Mouse (Mus musculus) adrenal gland, adult (tissue): ENCODE measurements at regions not wholly inside any gene's neighbourhood (a gene's known extent, or its start where the extent isn't known, plus 50 kb on each side); places are given as distances from the start of the nearest gene placed in this dataset.
A peak's percentile ranks its signal among the peaks of the same experiment; 100 is the strongest.

Source experiments
- DNase-seq, 2 experiments: peaks; one replicate each; pipeline ENCODE4 v3.0.0; 2022 to 2023; ENCODE audit warnings: low spot score in 1 of 2; ENCODE audit not compliant: inconsistent age in 2 of 2

DNA sequence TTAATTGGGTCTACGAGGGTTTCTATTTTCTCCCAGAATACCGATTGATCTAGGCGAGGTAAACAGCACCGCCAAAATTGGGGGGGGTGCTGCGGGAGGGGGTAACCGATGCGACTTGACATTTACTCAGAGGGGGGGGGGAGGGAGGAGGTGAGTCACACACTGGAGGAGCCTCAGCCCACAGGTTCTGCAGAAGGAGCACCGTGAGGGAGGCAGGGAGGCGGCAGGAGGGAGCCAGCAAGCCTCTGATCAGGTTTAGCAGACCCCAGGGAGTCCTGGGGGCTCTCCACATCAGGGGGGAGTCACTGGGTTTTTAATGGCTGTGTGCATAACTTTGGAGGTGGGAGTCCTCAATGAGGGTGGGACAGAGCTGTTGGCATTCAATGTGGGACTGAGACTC lies 51.3 kb upstream of the Ier5l start:
- DNase-seq: no peak

DNA sequence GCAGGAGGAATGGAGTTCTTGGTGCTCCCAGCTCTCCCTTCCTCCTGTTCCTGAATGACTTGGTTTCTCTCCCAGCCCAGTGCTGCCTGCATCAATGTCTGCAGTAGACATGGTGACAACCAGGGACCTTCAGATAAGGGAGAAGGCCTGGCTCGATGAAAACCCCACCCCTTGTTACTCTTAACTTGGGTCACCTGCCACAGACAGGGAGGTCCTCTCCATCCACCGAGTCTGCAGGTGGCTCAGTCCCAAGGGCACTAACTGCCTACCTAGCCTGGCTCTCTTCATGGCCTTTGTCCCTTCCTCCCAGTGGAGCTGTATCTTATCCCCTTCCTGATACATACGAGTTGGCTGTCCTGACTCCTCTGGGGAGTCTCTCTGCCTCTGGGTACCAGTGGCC lies 51.8 kb upstream of the Ier5l start:
- no peak for DNase-seq

DNA sequence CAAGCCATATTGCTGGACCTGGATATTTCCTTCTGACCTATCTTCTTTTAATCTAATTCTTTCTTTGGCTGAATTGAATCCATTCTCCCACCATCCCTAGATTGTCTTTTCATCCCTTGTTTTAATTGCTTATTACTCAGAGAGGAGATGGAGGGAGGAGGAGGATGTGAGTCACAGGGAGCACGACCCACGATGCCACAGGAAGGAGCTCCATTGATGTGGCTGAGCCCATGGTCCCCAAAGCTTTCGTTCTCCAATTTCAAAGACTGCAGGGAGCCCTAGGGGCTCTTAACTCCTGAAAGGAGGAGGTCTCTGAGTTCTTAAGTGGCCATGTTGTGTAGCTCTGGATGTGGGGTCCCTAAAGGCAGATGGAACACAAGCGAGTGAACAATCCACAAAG lies 53.5 kb upstream of the Ier5l start:
- no peak for DNase-seq

DNA sequence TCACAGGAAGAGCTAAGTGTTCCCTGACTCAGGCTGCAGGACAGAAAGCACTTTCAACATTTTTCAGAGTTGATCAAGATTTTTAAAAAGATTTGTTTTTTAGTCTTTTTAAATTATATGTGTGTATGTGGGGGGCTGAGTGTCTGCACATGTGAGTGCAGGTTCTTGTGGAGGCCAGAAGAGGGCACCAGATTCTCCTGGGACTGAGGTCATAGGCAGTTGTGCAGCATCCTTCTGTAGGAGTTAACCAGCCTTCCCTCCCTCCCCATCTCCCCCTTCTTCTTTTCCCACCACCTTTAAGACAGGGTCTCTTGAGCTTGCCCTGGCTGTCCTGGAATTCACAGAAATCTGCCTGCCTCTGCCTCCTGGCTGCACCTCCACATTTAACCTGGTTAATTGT lies 58.9 kb upstream of the Ier5l start:
- no peak for DNase-seq

DNA sequence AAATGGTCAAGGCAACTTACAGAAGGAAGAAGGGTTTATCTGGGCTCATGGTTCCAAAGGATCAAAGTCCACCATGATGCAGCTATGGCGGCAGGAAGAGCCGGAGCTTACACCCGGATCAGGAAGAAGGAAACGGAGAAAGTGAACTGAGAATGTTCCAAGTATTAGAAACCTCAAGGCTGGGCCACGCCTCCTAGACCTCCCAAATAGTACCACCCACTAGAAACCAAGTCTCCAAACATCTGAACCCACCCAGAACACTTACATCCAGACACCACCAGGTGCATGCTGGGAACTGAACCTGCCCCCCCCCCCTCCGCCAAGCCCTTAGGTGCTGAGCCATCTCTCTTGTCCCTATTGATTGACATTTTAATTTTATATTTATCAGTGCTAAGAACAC lies 59.3 kb upstream of the Ier5l start:
- no peak for DNase-seq

DNA sequence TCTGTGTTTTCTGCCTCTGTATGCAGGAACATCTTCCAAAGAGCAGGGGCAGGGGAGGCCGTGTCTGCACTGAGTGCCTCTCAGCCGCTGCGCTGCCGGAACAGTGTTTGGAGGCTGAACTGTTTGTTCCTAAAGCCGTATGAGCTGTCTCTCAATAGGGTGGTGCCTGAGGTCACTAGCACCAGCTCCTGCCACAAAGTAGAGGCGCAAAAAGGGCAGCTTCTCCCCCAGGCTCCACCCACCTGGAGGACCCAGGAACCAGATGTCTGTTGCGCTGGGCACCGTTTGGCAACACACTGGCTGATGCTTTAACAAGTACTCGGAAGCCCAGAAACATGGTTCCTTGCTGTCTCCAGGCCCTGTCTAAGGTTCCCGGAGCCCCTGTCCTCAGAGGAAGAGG lies 60.4 kb upstream of the Cstad start:
- no peak for DNase-seq

DNA sequence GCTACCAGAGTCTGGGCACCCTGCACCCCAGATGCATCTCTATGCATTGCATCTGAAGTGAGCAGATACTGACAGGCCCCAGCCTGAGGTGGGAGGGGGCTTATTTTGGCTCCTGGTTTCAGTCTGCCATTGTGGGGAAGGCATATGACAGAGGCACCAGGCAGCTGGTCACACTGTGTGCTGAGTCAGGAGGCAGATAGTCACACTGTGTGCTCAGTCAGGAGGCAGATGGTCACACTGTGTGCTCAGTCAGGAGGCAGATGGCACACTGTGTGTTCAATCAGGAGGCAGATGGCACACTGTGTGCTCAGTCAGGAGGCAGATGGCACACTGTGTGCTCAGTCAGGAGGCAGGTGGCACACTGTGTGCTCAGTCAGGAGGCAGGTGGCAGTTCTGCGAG lies 55.5 kb upstream of the Cstad start:
- DNase-seq: no peak

DNA sequence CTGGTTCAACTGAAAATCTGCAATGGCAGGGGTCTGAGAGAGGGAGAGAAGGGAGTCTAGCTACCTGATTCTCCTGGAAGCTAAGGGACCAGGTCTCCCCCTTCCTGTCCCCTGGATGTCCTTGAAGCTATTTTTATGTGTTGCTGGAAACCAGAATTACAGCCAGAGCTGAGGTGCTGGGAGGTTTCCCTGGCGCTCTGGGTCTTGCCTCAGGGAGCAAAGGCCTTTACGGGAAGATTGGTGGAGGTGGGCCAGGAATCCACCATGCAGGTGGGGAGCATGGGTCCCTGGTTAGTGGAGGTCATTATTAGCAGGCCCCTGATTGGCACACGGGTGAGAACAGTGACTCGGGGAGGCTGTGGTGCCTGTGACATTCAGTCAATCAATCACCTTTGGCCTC lies 53.3 kb upstream of the Cstad start:
- DNase-seq: peak in 1 of 2 experiments; percentile 52

DNA sequence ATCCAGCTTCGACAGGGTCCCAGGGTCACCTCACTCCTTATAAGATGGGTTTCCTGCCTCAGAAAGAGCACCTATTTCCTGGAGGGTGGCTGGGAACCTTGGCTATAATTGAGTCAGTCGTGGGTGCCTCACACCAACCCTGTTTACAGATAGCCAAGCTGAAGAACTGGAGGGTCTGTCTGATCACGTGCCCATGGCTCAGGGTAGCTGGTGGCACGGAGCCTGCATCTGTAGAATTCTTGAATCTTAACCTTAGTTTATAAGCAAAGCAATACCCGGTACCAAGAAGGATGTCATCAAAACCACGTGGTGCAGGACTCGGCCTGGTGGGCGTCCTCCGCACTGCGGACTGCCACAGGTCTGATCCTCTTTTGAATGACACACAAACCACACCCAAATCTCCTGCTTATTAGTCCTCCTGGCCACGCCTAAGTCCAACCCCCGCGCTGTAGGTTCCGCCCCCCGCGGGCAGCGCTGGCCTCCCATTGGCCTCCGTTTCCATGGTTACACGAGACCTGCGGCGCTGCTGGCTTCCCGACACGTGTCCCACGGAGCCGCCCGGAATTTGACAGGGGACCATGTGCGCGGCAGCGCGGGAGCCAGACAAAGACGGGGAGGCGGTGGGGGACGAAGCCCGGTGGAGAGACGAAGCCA lies 49.9 kb upstream of the Cstad start:
- peak; percentile 96 to 97 for DNase-seq
